Mouse (Mus musculus) adrenal gland, postnatal 10 days (tissue): ENCODE measurements around the gene Kiss1r. TPM values are rescaled to one million over a fixed set of nuclear protein-coding genes. Genes with fewer than 3 reads are reported as not detected.

Source experiments
- DNase-seq: peaks from one replicate; pipeline ENCODE4 v3.0.0; 2021; ENCODE audit warnings: mixed read lengths
- total RNA-seq, 2 experiments: library from RNA; stranded (reverse); gene quantifications; 2 replicates each; pipeline ENCODE4 v1.2.3; 2021

Gene Kiss1r
- total RNA-seq, 2 experiments from 2014 or later: 0.69 to 1.8 TPM

GRCm38 (mm10) chr10:79924998-79925784, 8.4 kb downstream of the Kiss1r start:
- DNase-seq: peak; percentile 95

DNA sequence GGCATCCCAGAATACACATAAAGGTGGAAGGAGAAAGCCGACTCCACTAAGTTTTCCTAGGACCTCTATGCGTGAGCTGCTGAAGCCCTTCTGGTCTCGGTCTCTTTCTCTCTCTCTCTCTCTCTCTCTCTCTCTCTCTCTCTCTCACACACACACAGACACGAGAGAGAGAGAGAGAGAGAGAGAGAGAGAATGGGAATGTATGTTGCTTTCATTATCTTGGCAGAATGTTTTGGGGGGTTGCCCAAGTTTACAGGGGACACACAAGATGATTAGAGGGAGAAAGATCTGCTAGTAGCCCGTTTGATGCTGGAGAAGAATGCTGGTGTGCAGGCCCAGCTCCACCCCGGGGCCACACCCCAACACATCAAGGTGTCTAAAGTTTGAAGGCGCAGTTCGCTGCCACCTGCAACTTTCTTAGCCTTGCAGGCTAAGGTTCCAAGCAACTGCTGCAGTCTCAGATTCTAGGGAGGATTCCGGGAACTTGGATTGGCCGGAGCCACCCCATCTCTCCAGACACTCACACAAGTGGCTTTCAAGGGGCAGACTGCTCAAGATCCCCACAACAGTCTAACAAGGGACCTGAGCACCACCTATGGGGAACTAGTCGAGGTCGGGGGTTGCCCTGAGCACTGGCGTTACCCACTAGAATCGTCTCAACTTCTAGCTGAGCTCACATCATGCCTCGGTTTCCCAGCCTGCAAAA, 9.2 kb downstream of the Kiss1r start:
- no peak for DNase-seq

- DNase-seq: peak; percentile 93
These were observed 9.9 kb downstream of the Kiss1r start, which contains the start of gene Arid3a for GRCm38 (mm10) chr10:79926491-79927323. Gene Arid3a, plus strand, starts transcription at chr10:79927043.

DNA sequence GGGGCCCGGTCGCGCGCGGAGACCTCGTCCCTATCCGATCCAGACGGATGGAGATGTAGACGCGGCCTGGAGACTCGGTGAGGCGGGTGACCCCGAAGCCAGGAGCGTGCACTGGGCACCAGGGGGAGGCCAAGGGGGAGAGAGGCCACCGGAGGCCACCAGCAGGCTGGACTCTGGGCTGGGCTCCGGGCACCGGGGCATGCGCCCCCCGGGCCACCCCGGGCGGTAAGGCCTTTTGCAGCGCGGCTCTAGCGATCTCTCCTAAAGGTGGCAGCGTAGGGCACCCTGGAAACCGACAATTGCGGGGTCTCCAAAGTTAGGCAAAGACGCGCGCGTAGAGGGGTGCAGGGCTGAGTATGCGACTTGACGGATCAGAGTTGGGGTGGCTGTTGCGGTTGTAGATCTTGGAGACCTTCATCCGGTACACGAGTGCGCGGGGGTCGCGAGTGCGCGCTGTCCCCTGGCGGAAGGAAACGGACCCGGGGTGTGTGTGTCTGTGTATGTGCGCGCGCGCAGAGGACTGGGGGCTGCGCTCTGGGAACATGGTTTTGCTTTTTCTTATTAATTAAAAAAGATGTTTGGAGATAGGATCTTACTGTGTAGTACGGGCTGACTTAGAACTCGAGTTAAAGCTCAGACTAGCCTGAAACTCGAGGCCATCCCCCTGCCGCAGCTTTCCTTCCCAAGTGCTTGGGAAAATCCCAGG, 10.7 kb downstream of the Kiss1r start:
- DNase-seq: peak; percentile 70

DNA sequence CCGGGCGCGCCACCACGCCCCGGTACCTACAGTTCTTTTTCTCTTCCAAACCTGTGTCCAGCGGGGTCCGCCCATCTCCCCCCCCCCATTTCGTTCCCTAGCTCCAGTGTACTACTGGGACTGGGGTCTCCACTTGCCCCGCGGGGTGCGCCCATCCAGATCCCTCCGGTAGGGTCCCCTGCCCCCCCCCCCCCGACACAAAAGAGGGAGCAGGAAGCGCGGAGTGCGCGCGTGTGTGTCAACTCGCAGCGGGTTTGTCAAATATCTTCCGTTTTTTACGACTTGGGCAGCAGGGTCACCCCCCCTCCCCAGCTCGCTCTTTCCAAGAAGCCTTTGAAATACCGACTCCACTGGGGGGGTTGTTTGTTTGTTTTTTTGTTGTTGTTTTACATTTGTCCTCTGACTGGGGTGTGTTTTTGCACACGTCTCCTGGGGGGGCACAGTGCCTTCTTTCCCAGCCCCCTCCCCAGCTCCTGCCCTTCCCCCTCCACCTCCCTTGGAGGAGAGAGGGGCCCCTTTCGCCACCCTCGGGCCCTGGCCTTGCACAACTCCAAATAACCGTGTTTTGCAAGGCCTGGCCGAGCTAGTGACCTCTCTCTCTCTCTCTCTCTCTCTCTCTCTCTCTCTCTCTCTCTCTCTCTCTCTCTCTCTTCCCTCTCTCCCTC, 11.4 kb downstream of the Kiss1r start:
- peak; percentile 71 for DNase-seq

GRCm38 (mm10) chr10:79928907-79929701, 12.3 kb downstream of the Kiss1r start:
- DNase-seq: no peak

DNA sequence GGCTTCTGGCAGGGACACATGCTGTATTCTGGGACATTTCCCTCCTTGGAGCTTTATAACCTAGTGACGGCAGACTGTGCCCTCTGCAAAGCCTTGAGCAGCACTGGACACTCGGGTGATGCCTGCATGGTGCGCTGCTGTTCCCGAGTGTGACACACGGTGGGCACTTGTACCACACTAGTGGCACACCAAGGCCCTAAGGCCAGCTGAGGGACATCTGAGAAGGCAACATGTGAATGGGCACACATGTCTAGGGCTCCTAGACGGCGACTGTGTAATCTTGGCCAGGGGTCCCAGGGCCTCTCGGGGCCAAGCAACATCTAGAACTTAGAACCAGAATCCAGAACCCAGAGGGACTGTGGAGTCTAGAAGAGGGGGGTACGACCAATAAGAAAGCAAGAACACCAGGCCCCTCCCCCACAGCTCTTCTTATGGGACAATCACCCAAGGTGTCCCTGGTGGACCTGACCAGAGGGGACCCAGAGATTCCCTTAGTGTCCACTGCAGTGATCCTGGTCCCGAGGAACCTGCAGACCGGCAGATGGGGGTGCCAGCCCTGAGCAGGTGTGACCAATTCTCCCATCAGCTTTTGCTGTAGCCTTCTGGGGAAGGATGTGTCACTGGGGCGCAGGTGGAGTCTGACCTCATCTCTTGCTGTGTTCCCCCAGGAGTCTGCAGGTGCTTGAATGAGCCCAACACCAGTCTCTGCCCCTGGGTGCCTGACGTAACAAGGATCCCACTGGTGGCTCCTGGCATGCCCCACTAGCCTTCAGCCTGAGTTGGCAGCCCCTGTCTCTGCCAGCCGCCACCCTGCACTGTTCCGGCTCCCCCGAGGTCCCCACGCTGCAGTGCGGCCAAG, 13.4 kb downstream of the Kiss1r start:
- peak; percentile 36 for DNase-seq

DNA sequence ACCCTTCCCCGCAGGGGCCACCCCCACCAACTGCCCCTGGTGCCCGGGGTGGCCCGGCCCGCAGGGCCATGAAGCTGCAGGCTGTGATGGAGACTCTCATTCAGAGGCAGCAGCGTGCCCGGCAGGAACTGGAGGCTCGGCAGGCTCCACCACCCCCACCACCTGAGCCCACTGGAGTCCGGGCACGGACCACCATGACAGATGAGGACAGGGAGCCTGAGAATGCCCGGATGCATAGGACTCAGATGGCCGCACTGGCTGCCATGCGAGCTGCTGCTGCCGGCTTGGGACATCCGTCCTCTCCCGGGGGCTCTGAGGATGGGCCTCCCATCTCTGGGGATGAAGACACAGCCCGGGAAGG, 14.0 kb downstream of the Kiss1r start:
- DNase-seq: no peak

GRCm38 (mm10) chr10:79931797-79932196, 15.0 kb downstream of the Kiss1r start:
- no peak for DNase-seq

DNA sequence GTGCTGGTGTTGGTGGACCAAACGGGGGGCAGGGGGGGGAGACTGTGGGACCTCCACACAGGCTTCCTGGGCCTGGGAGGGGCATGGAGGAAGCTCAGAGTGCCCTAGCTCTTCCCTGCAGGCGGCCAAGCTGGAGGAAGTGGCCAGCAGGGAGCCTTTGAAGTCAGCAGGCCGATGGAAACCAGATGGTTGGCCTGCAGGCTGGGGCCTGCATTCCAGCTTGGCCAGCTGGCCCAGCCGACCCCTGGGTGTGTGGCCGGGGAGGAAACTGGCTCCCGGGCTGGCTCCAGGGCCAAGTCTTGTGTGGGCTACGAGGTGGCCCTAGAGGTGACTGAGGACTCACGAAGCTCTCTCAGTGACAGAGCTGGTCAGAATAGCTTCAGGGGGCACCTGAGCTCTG, 16.0 kb downstream of the Kiss1r start:
- peak; percentile 63 for DNase-seq

DNA sequence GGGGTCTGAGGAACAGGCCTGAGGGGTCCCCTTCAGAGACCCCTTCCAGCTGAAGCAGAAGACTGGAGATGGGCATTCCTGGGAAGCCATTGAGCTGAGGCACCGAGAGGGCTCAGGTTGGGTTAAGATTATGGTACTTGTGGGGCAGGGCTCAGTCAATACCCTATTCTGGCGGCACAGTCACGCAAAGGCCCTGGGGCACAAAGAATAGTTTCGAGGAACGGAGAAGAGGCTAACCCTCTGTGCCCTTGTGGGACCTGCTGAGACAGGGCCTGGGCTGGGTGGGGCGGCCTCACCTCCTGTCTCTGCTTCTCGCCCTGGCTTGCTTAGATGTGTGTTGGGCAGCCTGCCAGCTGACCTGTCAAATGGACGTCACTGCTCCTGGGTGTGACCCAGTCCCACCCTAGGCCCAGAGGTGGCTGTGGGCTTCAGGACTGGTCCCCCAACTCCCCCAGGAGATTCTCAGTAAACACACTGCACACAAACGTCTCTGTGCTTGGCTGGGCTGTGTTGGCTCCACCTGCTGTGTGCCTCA, 16.4 kb downstream of the Kiss1r start:
- DNase-seq: peak; percentile 50

DNA sequence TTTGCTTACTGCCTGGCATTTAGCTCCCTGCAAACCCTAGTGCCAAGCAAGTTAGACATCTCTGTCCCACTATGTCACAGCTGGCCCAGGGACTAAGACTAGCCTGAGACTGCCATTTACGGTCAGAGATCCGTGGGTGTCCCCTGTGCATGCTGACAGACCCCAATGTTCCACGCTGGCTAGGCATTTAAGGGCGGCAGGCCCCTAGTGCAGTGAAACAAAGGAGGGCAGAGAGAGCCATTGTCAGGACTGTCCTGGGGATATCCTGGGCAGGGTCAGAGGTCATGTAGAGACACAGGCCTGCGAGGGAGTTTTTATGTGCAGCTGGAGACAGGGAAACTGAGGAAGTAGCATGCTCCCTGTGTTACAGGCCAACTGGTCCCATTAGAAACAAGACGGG, 17.1 kb downstream of the Kiss1r start:
- DNase-seq: no peak

- peak; percentile 87 for DNase-seq
These were observed 17.5 kb downstream of the Kiss1r start for GRCm38 (mm10) chr10:79934272-79934721.

GRCm38 (mm10) chr10:79934794-79935569, 18.2 kb downstream of the Kiss1r start:
- DNase-seq: no peak

DNA sequence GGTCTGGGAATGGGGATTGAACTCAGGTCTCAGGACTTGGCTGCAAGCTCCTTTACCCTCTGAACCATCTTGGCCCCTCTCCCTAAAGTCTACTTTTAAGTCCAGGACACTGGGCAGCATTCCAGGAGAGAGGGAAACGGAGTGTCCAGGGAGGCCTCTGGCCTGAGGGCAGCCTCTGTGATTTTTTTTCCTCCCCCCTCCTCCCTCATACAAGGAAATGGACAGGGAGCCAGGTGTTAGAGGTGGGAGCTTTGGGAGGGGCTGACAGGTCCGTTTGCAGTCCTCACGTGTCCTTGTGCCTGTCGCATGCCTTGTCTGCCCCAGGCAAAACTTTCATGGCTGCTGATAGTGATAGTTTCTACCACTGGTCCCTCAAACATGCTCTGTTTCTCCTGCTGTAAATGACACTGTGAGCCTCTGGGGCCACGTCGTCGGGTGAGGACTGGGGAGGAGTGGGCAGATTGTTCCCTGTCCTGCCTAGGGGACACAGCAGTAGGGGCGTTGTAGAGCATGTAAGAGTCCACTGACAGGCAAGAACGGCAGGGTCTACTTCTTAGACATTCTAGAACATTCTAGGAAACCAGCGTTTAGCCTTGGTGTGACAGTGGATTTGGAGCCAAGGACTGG, 19.6 kb downstream of the Kiss1r start:
- DNase-seq: peak; percentile 41

GRCm38 (mm10) chr10:79936911-79937441, 20.2 kb downstream of the Kiss1r start:
- peak; percentile 94 for DNase-seq

DNA sequence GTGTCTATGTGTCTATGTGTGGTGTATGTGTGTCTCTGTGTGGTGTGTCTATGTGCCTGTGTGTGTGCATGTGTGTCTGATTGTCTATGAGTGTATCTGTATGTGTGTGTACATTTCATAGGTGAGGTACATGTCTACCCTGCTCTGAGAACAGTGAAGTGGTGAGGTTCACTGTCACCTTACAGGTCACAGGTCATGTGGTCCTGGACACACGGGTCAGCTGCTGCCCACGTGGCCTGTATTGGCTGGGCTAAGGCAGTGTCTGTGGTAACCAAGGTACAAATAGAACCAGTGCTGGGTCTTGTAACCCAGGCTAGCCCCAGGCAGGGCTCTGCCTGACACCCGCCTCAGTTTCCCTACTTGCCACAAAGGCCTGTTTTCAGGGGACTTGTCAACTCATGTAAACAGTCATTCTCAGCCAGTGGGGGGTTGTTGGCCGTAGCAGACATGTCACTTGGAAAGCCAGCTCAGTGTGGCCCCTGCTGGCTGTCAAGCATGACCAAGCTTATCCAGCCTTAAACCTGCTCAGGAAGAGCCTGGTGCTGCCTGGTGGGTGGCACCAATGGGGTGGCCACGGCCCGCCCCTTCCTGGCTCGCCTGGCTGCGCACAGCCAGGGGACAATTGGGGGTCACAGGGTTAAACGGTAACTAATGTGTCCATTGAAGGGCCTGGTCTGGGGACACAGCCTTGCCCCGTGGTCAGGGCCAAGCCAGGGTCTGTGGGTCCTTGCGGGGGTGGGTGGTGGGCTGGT, 21.2 kb downstream of the Kiss1r start:
- no peak for DNase-seq
